Mouse (Mus musculus) ES-E14 (cell line): ENCODE measurements at regions not wholly inside any gene's neighbourhood (a gene's known extent, or its start where the extent isn't known, plus 50 kb on each side); places are given as distances from the start of the nearest gene placed in this dataset.

Experiments
- HCFC1 ChIP-seq: IDR thresholded peaks from 2 replicates; pipeline ENCODE4 v1.6.1; 2012; ENCODE audit warnings: low read length, inconsistent platforms, borderline replicate concordance; ENCODE audit not compliant: insufficient read depth
- ZC3H11A ChIP-seq: IDR thresholded peaks from 2 replicates; pipeline ENCODE4 v1.6.1; 2012; ENCODE audit warnings: low read depth, mild to moderate bottlenecking, inconsistent platforms, low read length, borderline replicate concordance
- ZNF384 ChIP-seq: IDR thresholded peaks from 2 replicates; pipeline ENCODE4 v1.6.1; 2012; ENCODE audit warnings: low read depth, low read length, inconsistent platforms

- TF ChIP-seq ZC3H11A (no peak), HCFC1 (no peak), ZNF384 (no peak)
These were observed 149.0 kb upstream of the Dmrta1 start for GRCm38 (mm10) chr4:89530050-89530911.
